Mouse (Mus musculus) hematopoietic stem cell, adult 5-6 weeks (primary cell): Measurements from ENCODE around the gene Kif2a. TPM values are rescaled to one million over a fixed set of nuclear protein-coding genes. Genes with fewer than 3 reads are reported as not detected.

ENCODE experiments used
- total RNA-seq: library from RNA; stranded (forward); fragments of 172-1452, 232-1000 nt; gene quantifications from 2 replicates; pipeline ENCODE4 v1.2.3, GENCODE M21; 2017

Kif2a gene
- total RNA-seq, 1 experiment from 2014 or later: 25.0 TPM

Other genes starting within 250 kb of the Kif2a start
- gene Ipo11, start 85.2 kb downstream of the Kif2a start, total RNA-seq: 98.0 and 133 TPM in 2 replicates
- 28.5 and 31.7 TPM in 2 replicates for gene Dimt1, start 75.0 kb downstream of the Kif2a start, total RNA-seq